Mouse (Mus musculus) olfactory bulb, adult 2 months (tissue): ENCODE measurements around the gene Drg1.
"Not testable (repeated sequence)": the region's sequence is repeated elsewhere in the genome, so short reads cannot be mapped to it uniquely, and the experiment has no call there.

Source experiments
- CTCF ChIP-seq: fragments of 200-500 bp; IDR thresholded peaks from 2 replicates; pipeline ENCODE4 v1.5.1; 2012; ENCODE audit warnings: low read depth, mild to moderate bottlenecking, low read length, moderate library complexity; ENCODE audit not compliant: insufficient read depth
- POLR2A ChIP-seq: fragments of 200-500 bp; IDR thresholded peaks from 2 replicates; pipeline ENCODE4 v1.6.1; 2012; ENCODE audit warnings: mild to moderate bottlenecking, low read depth, low read length, moderate library complexity; ENCODE audit not compliant: insufficient read depth

- not testable (repeated sequence) for TF ChIP-seq POLR2A, CTCF
Measured at GRCm38 (mm10) chr11:3158800-3159199, 107.4 kb downstream of the Drg1 start.
